Mouse (Mus musculus): Measurements from ENCODE around the gene Adh6b.

Adh6b gene

GRCm38 (mm10) chr3:138341471-138341870 lies at the start of gene Adh6b:
Gene Adh6b (plus strand): TSS chr3:138341775.
- DNase-seq (ENCODE audit: low spot score in 2 of 2), result no peak

GRCm38 (mm10) chr3:138293298-138293895 lies 48.2 kb upstream of the Adh6b start:
- no peak for DNase-seq (ENCODE audit: low spot score in 2 of 2)

- DNase-seq (ENCODE audit: low spot score in 2 of 2), result no peak
Measured at GRCm38 (mm10) chr3:138300130-138300529, 41.4 kb upstream of the Adh6b start.

GRCm38 (mm10) chr3:138302676-138303075 lies 38.9 kb upstream of the Adh6b start:
- DNase-seq (ENCODE audit: low spot score in 2 of 2), result no peak

- DNase-seq (ENCODE audit: low spot score in 2 of 2), result no peak
Measured at GRCm38 (mm10) chr3:138303771-138304488, 37.6 kb upstream of the Adh6b start.

- no peak for DNase-seq (ENCODE audit: low spot score in 2 of 2)
Measured at GRCm38 (mm10) chr3:138304489-138304871, 37.1 kb upstream of the Adh6b start.

- no peak for DNase-seq (ENCODE audit: low spot score in 2 of 2)
Measured at GRCm38 (mm10) chr3:138305486-138306289, 35.9 kb upstream of the Adh6b start.

- no peak for DNase-seq (ENCODE audit: low spot score in 2 of 2)
Measured at GRCm38 (mm10) chr3:138306290-138306683, 35.3 kb upstream of the Adh6b start.

- no peak for DNase-seq (ENCODE audit: low spot score in 2 of 2)
Measured at GRCm38 (mm10) chr3:138309910-138310309, 31.7 kb upstream of the Adh6b start.

- DNase-seq (ENCODE audit: low spot score in 2 of 2), result no peak
Measured at GRCm38 (mm10) chr3:138311015-138311414, 30.6 kb upstream of the Adh6b start.

- DNase-seq (ENCODE audit: low spot score in 2 of 2), result no peak
Measured at GRCm38 (mm10) chr3:138312965-138313364, 28.6 kb upstream of the Adh6b start, which contains the start of gene Adh6a. Gene Adh6a (plus strand): TSS chr3:138313286.

- no peak for DNase-seq (ENCODE audit: low spot score in 2 of 2)
Measured at GRCm38 (mm10) chr3:138316908-138317472, 24.6 kb upstream of the Adh6b start.

- no peak for DNase-seq (ENCODE audit: low spot score in 2 of 2)
Measured at GRCm38 (mm10) chr3:138325001-138325400, 16.6 kb upstream of the Adh6b start.

- DNase-seq (ENCODE audit: low spot score in 2 of 2), result no peak
Measured at GRCm38 (mm10) chr3:138325466-138325865, 16.1 kb upstream of the Adh6b start.

- no peak for DNase-seq (ENCODE audit: low spot score in 2 of 2)
Measured at GRCm38 (mm10) chr3:138333910-138334309, 7.7 kb upstream of the Adh6b start.

- DNase-seq (ENCODE audit: low spot score in 2 of 2), result no peak
Measured at GRCm38 (mm10) chr3:138334320-138334719, 7.3 kb upstream of the Adh6b start.

- no peak for DNase-seq (ENCODE audit: low spot score in 2 of 2)
Measured at GRCm38 (mm10) chr3:138335566-138335965, 6.0 kb upstream of the Adh6b start.

- DNase-seq (ENCODE audit: low spot score in 2 of 2), result no peak
Measured at GRCm38 (mm10) chr3:138336104-138336754, 5.3 kb upstream of the Adh6b start.

- DNase-seq (ENCODE audit: low spot score in 2 of 2), result no peak
Measured at GRCm38 (mm10) chr3:138347041-138347440, 5.5 kb downstream of the Adh6b start.

- DNase-seq (ENCODE audit: low spot score in 2 of 2), result no peak
Measured at GRCm38 (mm10) chr3:138352012-138352809, 10.6 kb downstream of the Adh6b start.

GRCm38 (mm10) chr3:138358856-138359255 lies 17.3 kb downstream of the Adh6b start:
- DNase-seq (ENCODE audit: low spot score in 2 of 2), result no peak
